Mouse (Mus musculus): ENCODE measurements around the gene Alox8.

Gene Alox8

GRCm38 (mm10) chr11:69197743-69198142, at the start of gene Alox8:
Alox8 (minus strand) TSS chr11:69197843.
- no peak for DNase-seq (ENCODE audit: extremely low read depth, insufficient read length, low spot score)

- DNase-seq (ENCODE audit: extremely low read depth, insufficient read length, low spot score) = no peak
Observed at GRCm38 (mm10) chr11:69245643-69246042, 48.0 kb upstream of the Alox8 start.

DNA sequence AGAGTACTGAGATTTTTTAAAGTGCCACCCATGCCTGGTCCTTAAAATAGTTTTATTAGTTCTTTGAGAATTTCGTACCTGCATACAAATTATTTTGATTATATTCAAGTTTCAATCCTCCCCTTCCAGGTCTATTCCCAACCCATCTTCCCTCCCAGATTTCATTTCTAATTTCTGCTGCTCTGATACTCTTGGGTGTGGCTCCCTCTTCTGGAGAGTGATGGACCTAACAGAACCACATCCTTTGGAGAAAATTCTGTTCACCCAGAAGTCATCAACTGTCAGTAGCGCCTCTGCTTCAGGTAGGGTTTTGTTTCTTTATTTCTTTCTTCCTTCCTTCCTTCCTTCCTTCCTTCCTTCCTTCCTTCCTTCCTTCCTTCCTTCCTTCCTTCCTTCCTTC, 47.3 kb upstream of the Alox8 start:
- DNase-seq (ENCODE audit: extremely low read depth, insufficient read length, low spot score) = no peak

DNA sequence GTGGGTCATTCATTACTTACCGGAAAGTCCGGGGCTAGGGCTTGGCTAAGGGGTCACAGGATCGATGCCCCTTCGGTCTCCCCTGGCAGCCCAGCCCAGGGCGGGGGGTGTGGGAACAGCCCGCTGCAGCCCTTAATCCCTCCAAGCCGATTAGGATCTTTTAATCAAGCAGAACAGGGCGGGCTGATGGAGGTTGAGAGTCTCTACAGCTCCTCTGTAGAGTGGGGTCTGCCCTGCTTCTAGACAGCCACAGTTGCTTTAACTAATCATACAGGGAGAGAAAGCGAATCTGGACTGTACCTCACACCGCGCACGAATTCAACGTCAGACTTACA, 39.2 kb upstream of the Alox8 start, which contains the start of gene Gucy2e:
Gucy2e (minus strand) TSS at position 111 of the 335 bp plus-strand sequence.
- DNase-seq (ENCODE audit: extremely low read depth, insufficient read length, low spot score) = no peak

GRCm38 (mm10) chr11:69236061-69236925, 38.6 kb upstream of the Alox8 start:
- DNase-seq (ENCODE audit: extremely low read depth, insufficient read length, low spot score) = no peak

DNA sequence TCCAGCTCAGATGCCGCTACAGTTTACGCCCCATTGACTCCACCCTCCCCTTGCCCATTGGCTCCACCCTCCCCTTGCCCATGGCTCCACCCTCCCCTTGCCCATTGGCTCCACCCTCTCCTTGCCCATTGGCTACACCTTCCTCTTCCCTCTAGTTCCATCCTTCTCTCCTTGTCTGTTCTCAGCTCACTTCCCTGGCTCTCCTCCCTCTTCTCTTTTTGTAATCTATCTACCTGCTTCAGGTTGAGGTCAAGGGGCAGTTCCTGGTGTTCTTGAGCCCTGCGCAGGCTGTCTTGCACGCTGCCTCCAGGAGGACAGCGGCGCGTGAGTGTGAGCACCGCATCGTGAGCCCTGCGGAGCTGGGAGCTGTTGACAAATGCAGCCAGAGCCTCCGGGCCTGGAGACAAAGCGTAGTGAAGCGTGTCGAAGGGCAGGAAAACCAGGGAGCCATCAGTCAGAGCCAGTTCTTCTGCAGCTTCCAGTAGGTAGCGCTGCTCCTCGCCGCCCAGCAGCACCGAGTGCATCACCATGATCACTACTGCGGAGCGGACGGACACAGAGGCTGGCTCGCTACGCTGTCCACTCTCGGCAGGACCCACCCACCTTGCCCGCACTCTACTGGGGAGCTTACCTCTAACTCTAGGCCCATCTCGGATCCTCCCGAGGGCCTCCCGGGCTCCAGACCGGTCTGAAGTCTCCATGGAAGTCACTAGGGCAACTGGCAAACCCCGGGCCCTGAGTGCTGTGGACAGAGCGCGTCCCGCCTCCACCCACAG, 37.8 kb upstream of the Alox8 start:
- no peak for DNase-seq (ENCODE audit: extremely low read depth, insufficient read length, low spot score)

- no peak for DNase-seq (ENCODE audit: extremely low read depth, insufficient read length, low spot score)
Observed at GRCm38 (mm10) chr11:69233141-69233540, 35.5 kb upstream of the Alox8 start.

- no peak for DNase-seq (ENCODE audit: extremely low read depth, insufficient read length, low spot score)
Observed at GRCm38 (mm10) chr11:69230420-69230819, 32.8 kb upstream of the Alox8 start.

- no peak for DNase-seq (ENCODE audit: extremely low read depth, insufficient read length, low spot score)
Observed at GRCm38 (mm10) chr11:69225715-69226114, 28.1 kb upstream of the Alox8 start.

GRCm38 (mm10) chr11:69223101-69223500, 25.5 kb upstream of the Alox8 start:
- no peak for DNase-seq (ENCODE audit: extremely low read depth, insufficient read length, low spot score)

GRCm38 (mm10) chr11:69221070-69221469, 23.4 kb upstream of the Alox8 start:
- no peak for DNase-seq (ENCODE audit: extremely low read depth, insufficient read length, low spot score)

DNA sequence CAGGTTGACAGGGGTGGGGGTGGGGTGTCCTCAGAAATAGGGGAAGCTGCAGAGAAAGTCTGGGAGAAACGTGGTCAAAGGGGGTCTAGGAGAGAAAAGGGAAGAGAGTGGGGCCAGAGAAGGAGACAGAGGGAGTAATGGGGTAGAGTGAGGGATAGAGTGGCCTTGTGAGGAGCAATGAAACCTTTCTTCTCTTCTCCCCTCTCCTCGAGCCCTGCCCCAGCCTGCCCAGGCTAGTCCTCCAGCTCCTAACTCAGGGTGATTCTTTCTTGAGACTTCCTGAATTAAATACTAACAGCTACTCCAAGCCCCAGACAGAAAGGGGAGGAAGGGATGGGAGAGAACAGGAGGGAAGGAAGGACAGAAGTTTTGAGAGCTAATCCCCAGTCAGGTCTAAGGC, 21.0 kb upstream of the Alox8 start:
- no peak for DNase-seq (ENCODE audit: extremely low read depth, insufficient read length, low spot score)

- DNase-seq (ENCODE audit: extremely low read depth, insufficient read length, low spot score) = no peak
Observed at GRCm38 (mm10) chr11:69217411-69217810, 19.8 kb upstream of the Alox8 start.

- DNase-seq (ENCODE audit: extremely low read depth, insufficient read length, low spot score) = no peak
Observed at GRCm38 (mm10) chr11:69211431-69211830, 13.8 kb upstream of the Alox8 start.

DNA sequence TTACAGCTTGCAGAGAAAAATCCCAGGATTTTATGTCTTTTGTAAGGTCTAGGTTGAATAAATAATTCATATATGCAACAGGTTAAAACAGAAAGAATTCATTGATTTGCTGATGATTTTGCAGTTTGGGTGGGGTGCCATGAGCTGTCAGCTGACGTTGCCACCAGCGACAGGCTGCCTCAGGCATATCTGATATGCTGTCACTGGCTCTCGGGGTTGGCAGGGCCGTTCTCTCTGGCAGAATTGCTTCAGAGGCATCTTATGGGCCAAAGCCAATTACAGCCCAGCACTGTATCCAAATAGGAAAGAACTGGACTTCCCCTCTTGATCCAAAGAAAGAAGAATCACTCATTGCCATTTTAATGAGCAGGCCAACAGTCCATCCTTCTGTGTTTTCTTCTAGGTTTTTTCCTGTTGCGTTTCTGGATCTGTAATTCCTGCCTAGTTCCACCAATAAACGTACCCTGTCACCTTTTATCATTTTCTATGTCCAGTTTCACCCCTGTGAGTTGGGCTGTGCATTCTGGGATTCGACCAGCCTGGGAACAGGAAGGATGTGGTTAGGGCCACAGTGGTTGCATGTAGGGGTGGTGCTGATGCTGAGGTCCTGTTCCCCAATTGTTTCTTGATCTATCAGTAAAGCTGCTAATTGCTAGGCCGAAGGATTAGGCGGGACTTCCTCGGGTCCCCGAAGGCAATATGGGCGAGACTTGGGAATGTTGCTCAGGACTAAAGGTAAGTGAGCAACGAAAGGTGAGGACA, 5.0 kb upstream of the Alox8 start:
- no peak for DNase-seq (ENCODE audit: extremely low read depth, insufficient read length, low spot score)

DNA sequence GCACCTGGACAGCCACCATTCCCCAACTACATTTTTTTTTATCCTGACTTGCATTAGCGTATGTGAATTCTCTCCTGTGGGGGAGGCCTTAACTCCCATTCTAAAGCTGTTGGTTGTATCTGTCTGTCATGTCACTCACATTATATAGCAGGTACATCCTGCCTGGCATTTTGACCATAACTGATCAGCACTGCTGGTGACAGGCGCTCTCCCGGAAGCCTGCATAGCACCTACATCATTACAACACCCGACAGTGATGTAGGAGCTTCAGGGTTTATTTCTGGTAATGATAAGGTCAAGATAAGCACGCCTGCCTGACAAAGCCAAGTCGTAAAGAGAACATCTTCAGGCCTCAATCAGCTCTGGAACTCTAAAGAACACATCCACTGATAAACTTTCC, 2.6 kb upstream of the Alox8 start:
- DNase-seq (ENCODE audit: extremely low read depth, insufficient read length, low spot score) = no peak

GRCm38 (mm10) chr11:69199251-69199650, 1.6 kb upstream of the Alox8 start:
- no peak for DNase-seq (ENCODE audit: extremely low read depth, insufficient read length, low spot score)

DNA sequence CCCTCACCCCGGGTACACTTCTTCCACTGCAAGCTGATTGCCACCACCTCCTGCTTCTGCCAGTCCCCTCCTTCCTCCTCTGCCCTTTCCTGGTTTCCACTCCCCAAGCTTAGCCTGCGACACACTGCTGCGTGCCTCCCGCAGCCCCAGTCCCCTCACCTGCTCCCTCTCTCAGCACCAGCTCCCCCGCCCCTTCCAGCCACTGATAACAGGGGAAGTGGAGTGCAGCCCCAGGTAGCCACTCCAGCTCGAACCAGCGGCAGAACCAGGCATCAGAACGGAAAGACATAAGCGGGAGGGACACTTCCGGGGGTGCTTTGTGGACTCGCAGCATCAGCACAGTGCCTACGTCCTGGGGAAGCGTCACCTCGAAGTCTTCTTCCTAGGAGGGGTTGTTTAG, 449 bp downstream of the Alox8 start:
- DNase-seq (ENCODE audit: extremely low read depth, insufficient read length, low spot score) = no peak

DNA sequence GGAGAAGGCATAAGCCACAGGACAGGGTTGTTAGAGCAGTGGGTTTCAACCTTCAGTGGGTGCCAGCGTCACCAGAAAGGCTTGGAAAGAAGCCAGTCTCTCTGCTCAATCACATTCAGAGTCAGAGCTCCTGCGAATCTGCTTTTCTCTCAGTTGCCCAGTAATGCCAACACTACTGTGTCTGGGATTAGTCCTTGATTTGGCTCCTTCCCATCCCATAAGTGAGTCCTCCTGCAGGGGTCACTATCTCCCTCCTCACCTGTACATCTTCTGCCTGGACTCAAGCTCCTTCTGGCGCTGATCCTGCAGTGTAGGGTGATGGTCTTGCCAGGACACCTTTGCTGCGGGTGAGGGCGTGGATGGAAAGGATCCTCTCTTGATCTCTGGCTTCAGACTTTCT, 877 bp downstream of the Alox8 start:
- no peak for DNase-seq (ENCODE audit: extremely low read depth, insufficient read length, low spot score)

DNA sequence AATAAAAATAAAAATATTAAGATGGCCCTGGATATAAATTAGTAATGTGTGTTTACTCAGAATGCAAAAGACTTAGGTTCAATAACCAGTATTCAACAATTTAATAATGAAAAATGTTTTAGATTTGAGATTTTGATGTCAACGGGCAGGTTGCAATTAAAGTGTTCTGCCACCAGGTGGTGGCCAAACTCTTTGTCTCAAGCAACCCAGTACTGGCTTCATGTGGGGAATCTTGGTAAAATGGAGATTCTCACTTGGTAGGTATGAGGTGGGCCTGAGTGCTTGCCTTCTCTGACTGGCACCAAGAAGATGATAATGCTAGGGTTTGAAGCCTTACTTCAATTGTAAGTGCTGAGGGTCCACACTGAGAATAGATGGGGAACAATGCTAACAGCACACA, 4.8 kb downstream of the Alox8 start:
- no peak for DNase-seq (ENCODE audit: extremely low read depth, insufficient read length, low spot score)

GRCm38 (mm10) chr11:69185936-69186335, 11.7 kb downstream of the Alox8 start:
- no peak for DNase-seq (ENCODE audit: extremely low read depth, insufficient read length, low spot score)

Data from 3134 (cell line).